1 mouse cellular context compared by ENCODE assay signal in the genomic region with DNA sequence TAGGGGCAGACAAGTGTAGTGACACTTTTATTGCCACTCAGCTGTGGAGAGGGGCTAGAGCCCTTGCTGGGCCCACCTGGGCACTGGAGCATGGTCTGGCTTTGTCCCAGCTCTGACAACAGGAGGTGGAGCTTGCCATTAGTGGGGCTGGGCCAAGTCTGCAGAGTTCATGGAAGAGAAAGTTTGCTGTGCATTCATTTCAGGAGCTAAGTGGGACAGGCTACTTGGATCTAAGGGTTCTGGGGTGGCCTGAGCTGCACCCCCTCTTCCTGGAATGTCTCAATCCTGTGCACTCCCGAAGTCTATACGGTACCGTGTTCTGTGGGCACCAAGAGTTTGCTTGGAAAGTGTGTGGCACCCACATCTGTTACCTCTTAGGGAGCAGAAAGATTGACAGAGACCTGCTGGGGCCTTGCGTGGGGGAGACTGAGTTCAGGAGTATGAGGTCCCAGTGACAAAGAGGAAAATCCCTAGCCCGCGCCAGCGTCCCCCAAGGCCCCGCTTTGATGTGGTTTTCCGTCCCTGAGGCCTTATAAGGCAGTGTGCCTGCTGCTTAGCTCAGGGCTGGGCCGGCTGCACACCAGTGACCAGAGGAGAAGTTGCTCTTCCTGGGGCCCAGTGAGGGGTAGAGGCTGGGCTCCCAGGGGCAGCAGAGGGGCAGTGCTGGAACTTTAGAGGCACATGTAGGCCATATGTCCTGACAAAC.
A peak's percentile ranks its signal among the peaks of the same experiment; 100 is the strongest.
TF ChIP-seq lines count a peak whose summit lies in the region.

No protein-coding gene starts in this region.

TF ChIP-seq in CH12.LX, 34 proteins besides CTCF, POLR2A, EP300 and RAD21 (continued from another document):
- TF ChIP-seq SIN3A (IDR thresholded peaks at IDR 0.05; ENCODE audit: low read length) (0 out of 2 replicates have a peak, but pooled peaks have one; percentile 33), TCF12 (IDR thresholded peaks at IDR 0.05; ENCODE audit: low read depth, low read length) (peak; percentile 71; the same call in 1 of the 2 replicates), JUN (IDR thresholded peaks at IDR 0.05; ENCODE audit: insufficient read depth, low read depth, low read length) (no peak), MEF2A (IDR thresholded peaks at IDR 0.05; ENCODE audit: borderline replicate concordance, low read depth, low read length) (peak; percentile 39; the same call in 1 of the 2 replicates), UBTF (IDR thresholded peaks at IDR 0.05; ENCODE audit: low read depth, low read length) (0 out of 2 replicates have a peak, but pooled peaks have one; percentile 5), IRF4 (IDR thresholded peaks at IDR 0.05; ENCODE audit: low read depth, low read length) (peak; percentile 67), CHD1 (IDR thresholded peaks at IDR 0.05; ENCODE audit: low read depth, low read length) (no peak), ELF1 (IDR thresholded peaks at IDR 0.05; ENCODE audit: low read depth, low read length) (peak; percentile 48), HCFC1 (IDR thresholded peaks at IDR 0.05; ENCODE audit: low read depth, low read length) (no peak; the same call in 1 of the 2 replicates), E2F4 (IDR thresholded peaks at IDR 0.05; ENCODE audit: insufficient replicate concordance, low read depth, low read length) (no peak), RCOR1 (conservative IDR thresholded peaks at IDR 0.05; ENCODE audit: low read depth, low read length) (no peak; the same call in 1 of the 2 replicates), ETS1 (conservative IDR thresholded peaks at IDR 0.05; ENCODE audit: low read depth, low read length) (peak; percentile 69)
